Mouse (Mus musculus) cerebellum, postnatal 25 days (tissue): ENCODE data around the gene Ttf2.

Experiments
- DNase-seq, 2 experiments: peaks; one replicate each; pipeline ENCODE4 v3.0.0; 2021; ENCODE audit warnings: mixed read lengths in 2 of 2

Gene Ttf2

GRCm38 (mm10) chr3:100969176-100969917 is at the start of gene Ttf2:
Ttf2 (minus strand) TSS chr3:100969663.
- peak; percentile 93 to 94 for DNase-seq

GRCm38 (mm10) chr3:101018494-101018893 is 49.0 kb upstream of the Ttf2 start:
- no peak for DNase-seq

- DNase-seq: no peak
Measured at GRCm38 (mm10) chr3:101016050-101016449, 46.6 kb upstream of the Ttf2 start.

GRCm38 (mm10) chr3:101015254-101015653 is 45.8 kb upstream of the Ttf2 start:
- no peak for DNase-seq

- no peak for DNase-seq
Measured at GRCm38 (mm10) chr3:101013536-101013935, 44.1 kb upstream of the Ttf2 start.

GRCm38 (mm10) chr3:101013005-101013404 is 43.5 kb upstream of the Ttf2 start:
- DNase-seq: no peak

GRCm38 (mm10) chr3:101012597-101012996 is 43.1 kb upstream of the Ttf2 start:
- no peak for DNase-seq

- DNase-seq: peak in 1 of 2 experiments; percentile 13
Measured at GRCm38 (mm10) chr3:101012131-101012571, 42.7 kb upstream of the Ttf2 start.

- DNase-seq: no peak
Measured at GRCm38 (mm10) chr3:101011203-101011600, 41.7 kb upstream of the Ttf2 start.

GRCm38 (mm10) chr3:101010589-101011202 is 41.2 kb upstream of the Ttf2 start:
- DNase-seq: no peak

GRCm38 (mm10) chr3:101007112-101007782 is 37.8 kb upstream of the Ttf2 start:
- no peak for DNase-seq

GRCm38 (mm10) chr3:101005392-101005791 is 35.9 kb upstream of the Ttf2 start:
- no peak for DNase-seq

GRCm38 (mm10) chr3:101003575-101004356 is 34.3 kb upstream of the Ttf2 start:
- no peak for DNase-seq

GRCm38 (mm10) chr3:100999732-101000131 is 30.3 kb upstream of the Ttf2 start:
- no peak for DNase-seq

GRCm38 (mm10) chr3:100998904-100999340 is 29.5 kb upstream of the Ttf2 start:
- peak; percentile 44 to 76 for DNase-seq

GRCm38 (mm10) chr3:100997785-100998570 is 28.5 kb upstream of the Ttf2 start:
- no peak for DNase-seq

GRCm38 (mm10) chr3:100994252-100994651 is 24.8 kb upstream of the Ttf2 start:
- no peak for DNase-seq

- DNase-seq: no peak
Measured at GRCm38 (mm10) chr3:100993718-100994117, 24.3 kb upstream of the Ttf2 start.

- no peak for DNase-seq
Measured at GRCm38 (mm10) chr3:100993158-100993557, 23.7 kb upstream of the Ttf2 start.

- no peak for DNase-seq
Measured at GRCm38 (mm10) chr3:100990231-100990630, 20.8 kb upstream of the Ttf2 start.

- DNase-seq: peak in 1 of 2 experiments; percentile 17
Measured at GRCm38 (mm10) chr3:100989417-100989816, 20.0 kb upstream of the Ttf2 start.

GRCm38 (mm10) chr3:100979290-100979689 is 9.8 kb upstream of the Ttf2 start:
- DNase-seq: no peak
